Comparison of ENCODE assay signal across 14 mouse cellular contexts in genomic region chr1:188728625-188729024, GRCm38 (mm10).
DNase-seq lines count a peak whose midpoint lies in the region; ATAC-seq and TF ChIP-seq lines count a peak whose summit lies in the region.
"Had no signal": no experiment of that assay in that cellular context is flagged by ENCODE, and none has a peak within 500 bp of the region (broad histone marks: within the 10 kb centered on the region; RNA-seq: fewer than 3 reads in every experiment).

No protein-coding gene starts in this region.

- no peak overlapping the region for H3K9ac ChIP-seq in embryonic facial prominence, embryonic 12.5 days
- H3K9ac ChIP-seq: lung, embryonic 15.5 days had no signal

- DNase-seq in embryonic facial prominence, embryonic 10.5 days (ENCODE audit: low spot score) = no peak
- no peak for DNase-seq in layer of hippocampus, adult 2 months (ENCODE audit: low spot score in 2 of 2)
- DNase-seq in layer of hippocampus, postnatal 14 days (ENCODE audit: low spot score in 2 of 2) = no peak
- peak; percentile 15 for DNase-seq in retina, postnatal 1 day
- no peak for DNase-seq in retina, embryonic 14.5 days (ENCODE audit: low spot score)
- DNase-seq in adrenal gland, adult 18-20 months (ENCODE audit: low spot score in 2 of 2) = no peak
- no peak for DNase-seq in frontal cortex, postnatal 10 days (ENCODE audit: low spot score in 2 of 2)
- DNase-seq: embryo, embryonic 11 days; heart, adult 18-20 months; right cerebral cortex, postnatal 14 days; thymus, postnatal 4 days had no signal

- H3K4me1 ChIP-seq in embryonic facial prominence, embryonic 12.5 days = no peaks in the 10 kb centered on the region
- H3K4me1 ChIP-seq in embryonic facial prominence, embryonic 10.5 days = peaks cover 6% of the 10 kb centered on the region

- 0 out of 2 replicates have a peak, but pooled peaks have one; percentile 28 for ATAC-seq in embryonic facial prominence, embryonic 12.5 days (ENCODE audit: insufficient number of reproducible peaks, insufficient read depth, low FRiP score, low TSS enrichment)

- H3K4me2 ChIP-seq in embryonic facial prominence, embryonic 12.5 days (replicated peaks) = no peak overlapping the region
- H3K4me2 ChIP-seq: liver, embryonic 11.5 days; lung, embryonic 15.5 days had no signal

- peak; percentile 65 for TF ChIP-seq CTCF in layer of hippocampus, adult 2 months (conservative IDR thresholded peaks at IDR 0.05)

- H3K27ac ChIP-seq in embryonic facial prominence, embryonic 12.5 days = no peak overlapping the region
- no peak overlapping the region for H3K27ac ChIP-seq in embryonic facial prominence, embryonic 10.5 days (replicated peaks)
- H3K27ac ChIP-seq in layer of hippocampus, adult 2 months = no peak overlapping the region
- H3K27ac ChIP-seq: lung, embryonic 15.5 days had no signal

- no peaks in the 10 kb centered on the region for H3K36me3 ChIP-seq in embryonic facial prominence, embryonic 12.5 days
- H3K36me3 ChIP-seq in embryonic facial prominence, embryonic 10.5 days (replicated peaks) = no peaks in the 10 kb centered on the region
- H3K36me3 ChIP-seq: lung, embryonic 15.5 days had no signal

- H3K4me3 ChIP-seq in embryonic facial prominence, embryonic 12.5 days = no peak overlapping the region
- no peak overlapping the region for H3K4me3 ChIP-seq in embryonic facial prominence, embryonic 10.5 days
- peak overlapping the region; percentile 19; the same call in 1 of the 2 replicates for H3K4me3 ChIP-seq in layer of hippocampus, adult 2 months
- H3K4me3 ChIP-seq: lung, embryonic 15.5 days had no signal

- no peaks in the 10 kb centered on the region for H3K9me3 ChIP-seq in embryonic facial prominence, embryonic 12.5 days
- no peaks in the 10 kb centered on the region for H3K9me3 ChIP-seq in embryonic facial prominence, embryonic 10.5 days
- H3K9me3 ChIP-seq: lung, embryonic 15.5 days had no signal

- no peaks in the 10 kb centered on the region; the same call in 1 of the 2 replicates for H3K27me3 ChIP-seq in embryonic facial prominence, embryonic 12.5 days
- H3K27me3 ChIP-seq in embryonic facial prominence, embryonic 10.5 days (replicated peaks; ENCODE audit: low read depth, poor library complexity, severe bottlenecking) = no peaks in the 10 kb centered on the region
- H3K27me3 ChIP-seq: lung, embryonic 15.5 days had no signal

- 82% methylated on average over 8 of the region's 8 CpGs for WGBS in embryonic facial prominence, embryonic 12.5 days
- WGBS in embryonic facial prominence, embryonic 10.5 days = 92% methylated on average over 8 of the region's 8 CpGs
